Mouse (Mus musculus) 3T3-L1 (cell line): ENCODE measurements around the gene Arhgap21.

Experiments
- DNase-seq: peaks from one replicate; pipeline ENCODE4 v3.0.0-alpha.2; 2015; ENCODE audit warnings: low read depth, low spot score

Arhgap21 gene

GRCm38 (mm10) chr2:20966176-20967100, 2.2 kb downstream of the Arhgap21 start:
- no peak for DNase-seq

GRCm38 (mm10) chr2:20965361-20965760, 3.3 kb downstream of the Arhgap21 start:
- DNase-seq: no peak

GRCm38 (mm10) chr2:20964461-20964860, 4.2 kb downstream of the Arhgap21 start:
- DNase-seq: no peak

- no peak for DNase-seq
Measured at GRCm38 (mm10) chr2:20963226-20963805, 5.4 kb downstream of the Arhgap21 start.

GRCm38 (mm10) chr2:20962284-20962683, 6.4 kb downstream of the Arhgap21 start:
- no peak for DNase-seq

DNA sequence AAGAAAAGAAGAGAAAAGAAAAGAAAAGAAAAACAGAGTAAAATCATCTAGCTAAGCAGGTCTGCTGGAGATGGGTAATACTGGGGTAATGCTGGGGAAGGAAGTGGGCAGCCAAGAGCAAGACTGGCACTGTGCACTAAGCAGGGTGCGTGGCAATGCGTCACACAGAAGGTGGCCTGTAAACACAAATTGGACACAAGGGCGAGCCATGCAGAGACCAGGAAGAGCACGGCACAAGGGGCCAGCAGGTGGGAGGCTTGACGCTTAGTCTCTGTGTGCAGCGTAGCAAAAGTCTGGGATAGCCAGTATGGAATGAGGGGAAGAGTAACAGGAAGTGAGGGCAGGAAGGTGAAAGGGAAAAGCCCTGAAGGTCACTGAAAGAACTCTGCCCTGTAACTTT, 6.9 kb downstream of the Arhgap21 start:
- DNase-seq: no peak

- DNase-seq: no peak
Measured at GRCm38 (mm10) chr2:20961295-20961694, 7.4 kb downstream of the Arhgap21 start.

- no peak for DNase-seq
Measured at GRCm38 (mm10) chr2:20960668-20961035, 8.0 kb downstream of the Arhgap21 start.

- DNase-seq: no peak
Measured at GRCm38 (mm10) chr2:20959906-20960667, 8.6 kb downstream of the Arhgap21 start.

- no peak for DNase-seq
Measured at GRCm38 (mm10) chr2:20959045-20959444, 9.6 kb downstream of the Arhgap21 start.

- DNase-seq: no peak
Measured at GRCm38 (mm10) chr2:20957995-20958394, 10.7 kb downstream of the Arhgap21 start.

DNA sequence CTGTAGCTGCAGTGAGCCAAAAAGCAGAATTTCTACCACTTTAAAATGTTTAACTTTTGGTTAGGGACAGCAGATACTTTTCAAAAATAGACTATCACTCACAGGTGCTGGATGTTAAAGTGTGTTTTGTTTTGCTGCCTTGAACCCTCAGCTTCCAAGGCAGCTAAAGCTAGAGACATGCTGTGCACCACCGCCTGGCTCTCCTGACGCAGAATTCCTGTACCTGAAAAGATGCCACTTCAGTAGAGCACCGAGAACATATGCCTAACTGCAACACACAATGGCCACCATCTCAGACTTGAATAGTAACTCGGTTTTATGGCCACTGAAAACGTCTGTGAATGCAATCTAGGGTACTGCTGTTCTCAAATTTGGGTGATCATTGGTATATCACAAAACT, 12.0 kb downstream of the Arhgap21 start:
- no peak for DNase-seq

DNA sequence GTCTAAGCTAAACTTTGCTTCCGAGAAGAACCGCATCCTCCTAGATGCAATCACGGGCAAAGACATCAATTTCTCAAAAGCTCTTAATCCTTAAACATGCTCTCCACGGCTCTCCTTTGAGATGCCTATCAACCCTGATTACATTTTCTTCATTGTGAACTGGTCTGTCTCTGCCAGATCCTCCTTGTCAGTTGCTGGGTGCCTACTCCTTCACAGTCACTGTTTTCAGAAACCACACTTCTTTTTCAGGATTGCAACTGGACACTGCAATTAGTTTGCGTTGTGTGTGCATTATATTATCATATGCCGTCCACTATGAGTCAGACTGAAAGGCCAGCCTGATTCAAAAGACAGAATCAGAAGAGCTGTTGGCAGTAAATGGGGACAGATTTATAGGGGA, 12.7 kb downstream of the Arhgap21 start:
- no peak for DNase-seq

DNA sequence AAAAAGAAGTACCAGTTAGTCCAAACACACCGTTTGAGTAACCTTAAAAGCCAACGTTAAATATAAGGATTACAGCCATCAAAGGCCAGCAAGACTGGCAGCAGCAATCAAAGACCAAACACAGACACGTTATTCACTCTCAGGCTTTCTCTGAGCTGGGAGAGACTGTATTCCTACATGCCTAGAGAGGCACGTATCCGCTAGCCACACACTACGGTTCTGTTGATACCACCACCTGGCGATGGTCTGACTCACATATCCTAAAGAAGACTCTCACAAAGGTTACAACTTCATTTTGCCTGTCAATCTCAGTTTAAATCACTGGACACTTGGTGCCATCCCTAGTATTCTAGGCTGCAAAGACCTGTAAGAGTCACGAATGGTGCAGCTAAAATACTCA, 13.3 kb downstream of the Arhgap21 start:
- no peak for DNase-seq

DNA sequence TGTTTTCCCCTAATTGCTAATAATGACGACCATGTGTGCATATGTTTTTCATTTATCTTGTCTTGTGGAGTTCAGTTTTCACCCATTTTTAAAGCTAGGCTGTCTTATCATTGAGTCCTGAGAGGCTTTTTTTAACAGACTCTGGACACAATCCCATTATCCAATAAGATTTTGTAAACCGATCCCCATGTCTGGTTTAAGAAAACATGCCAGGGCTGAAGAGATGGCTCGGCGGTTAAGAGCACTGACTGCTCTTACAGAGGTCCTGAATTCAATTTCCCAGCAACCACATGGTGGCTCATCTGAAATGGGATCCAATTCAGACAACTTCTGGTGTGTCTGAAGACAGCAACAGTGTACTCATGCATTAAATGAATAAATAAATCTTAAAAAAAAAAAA, 16.0 kb downstream of the Arhgap21 start:
- DNase-seq: peak; percentile 34

DNA sequence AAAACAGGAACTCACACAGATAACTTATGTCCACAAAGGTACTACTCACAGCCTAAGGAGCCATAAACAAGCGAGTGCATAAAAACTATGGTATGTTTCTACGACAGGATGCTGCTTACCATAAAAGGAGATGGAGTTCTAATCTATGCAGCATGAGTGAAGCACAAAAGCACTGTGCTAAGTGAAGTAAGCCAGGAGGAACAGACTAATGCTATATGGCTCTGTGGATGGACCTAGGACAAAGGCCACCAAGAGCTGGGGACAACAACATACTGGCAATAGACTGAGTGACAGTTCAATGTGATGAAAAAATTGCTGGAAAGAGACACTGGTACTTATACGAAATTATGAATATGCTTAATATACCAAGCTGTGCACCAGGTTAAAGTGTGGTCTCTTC, 19.5 kb downstream of the Arhgap21 start:
- DNase-seq: no peak

DNA sequence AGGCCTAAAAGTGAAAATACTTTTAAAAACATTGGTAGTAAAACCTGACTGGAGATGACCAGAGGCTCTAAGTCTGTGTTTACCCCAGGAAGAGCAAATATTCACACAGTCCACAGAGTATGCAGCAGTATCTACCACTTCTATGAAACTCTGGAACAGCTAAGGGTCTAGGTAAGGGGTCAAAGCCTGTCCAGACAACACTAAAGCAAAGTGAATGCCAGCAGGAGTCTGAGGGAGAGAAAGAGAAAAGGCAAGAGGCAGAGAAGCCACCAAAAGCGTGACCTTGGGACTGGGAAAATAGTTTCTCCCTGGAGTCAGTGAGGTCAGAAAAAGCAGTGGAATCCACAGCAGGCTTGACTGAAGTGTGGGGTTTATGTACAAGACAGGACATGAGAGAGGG, 21.6 kb downstream of the Arhgap21 start:
- DNase-seq: no peak

- DNase-seq: no peak
Measured at GRCm38 (mm10) chr2:20945596-20945995, 23.1 kb downstream of the Arhgap21 start.

GRCm38 (mm10) chr2:20943730-20944454, 24.8 kb downstream of the Arhgap21 start:
- DNase-seq: peak; percentile 27

GRCm38 (mm10) chr2:20943222-20943621, 25.5 kb downstream of the Arhgap21 start:
- DNase-seq: peak; percentile 82

GRCm38 (mm10) chr2:20942434-20943198, 26.1 kb downstream of the Arhgap21 start:
- DNase-seq: peak; percentile 68
